Mouse (Mus musculus): ENCODE data around the gene Tas2r122. TPM values are rescaled to one million over a fixed set of nuclear protein-coding genes. Genes with fewer than 3 reads are reported as not detected.
"Not testable (repeated sequence)": the region's sequence is repeated elsewhere in the genome, so short reads cannot be mapped to it uniquely, and the experiment has no call there.

Tas2r122 gene
- not detected for polyA plus RNA-seq (2017; shearing (Covaris generic))

- ATAC-seq = no peak
Observed at GRCm38 (mm10) chr6:132711828-132712227, at the start of gene Tas2r122. Tas2r122 (minus strand) TSS chr6:132711928.

GRCm38 (mm10) chr6:132754430-132754829, 42.7 kb upstream of the Tas2r122 start, which contains the start of gene Tas2r124:
Tas2r124 (plus strand) TSS chr6:132754730.
- no peak for ATAC-seq

DNA sequence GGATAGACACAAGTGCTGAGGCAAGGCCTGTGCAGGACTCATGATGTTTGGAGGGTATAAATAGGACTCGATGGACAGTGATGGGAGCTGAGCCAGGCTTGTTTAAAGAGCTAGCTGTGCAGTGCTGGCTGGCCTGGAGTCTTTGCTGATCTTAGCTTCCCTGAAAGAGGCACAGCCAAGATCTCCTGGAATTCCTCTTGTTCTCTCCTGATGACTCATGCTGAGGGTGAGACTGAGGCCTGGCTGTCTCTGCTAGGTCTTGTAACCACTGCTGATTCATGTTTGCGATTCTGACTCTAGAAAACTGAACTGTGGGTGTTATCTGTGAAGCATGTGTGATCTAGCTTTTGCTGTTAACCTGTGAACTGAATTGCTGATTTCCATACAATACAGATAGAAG, 38.5 kb upstream of the Tas2r122 start:
- ATAC-seq = no peak

GRCm38 (mm10) chr6:132737935-132738334, 26.2 kb upstream of the Tas2r122 start, which contains the start of gene Tas2r115:
Tas2r115 (minus strand) TSS chr6:132738035.
- ATAC-seq = no peak

GRCm38 (mm10) chr6:132700907-132701306, 10.8 kb downstream of the Tas2r122 start, which contains the start of gene Tas2r121:
Tas2r121 (minus strand) TSS chr6:132701007.
- no peak for ATAC-seq

- not testable (repeated sequence) for ATAC-seq
Observed at GRCm38 (mm10) chr6:132691596-132691995, 20.1 kb downstream of the Tas2r122 start.

Other genes with a start within 250 kb of the Tas2r122 start
- not detected for gene Prh1, start 142.1 kb downstream of the Tas2r122 start, polyA plus RNA-seq (2017; shearing (Covaris generic))
- not detected for gene Prp2, start 116.0 kb downstream of the Tas2r122 start, polyA plus RNA-seq (2017; shearing (Covaris generic))
- gene A630073D07Rik, start 60.4 kb downstream of the Tas2r122 start, polyA plus RNA-seq (2017; shearing (Covaris generic)) = not detected
- gene Tas2r120, start 55.0 kb downstream of the Tas2r122 start, polyA plus RNA-seq (2017; shearing (Covaris generic)) = not detected
- not detected for gene Tas2r121, start 10.9 kb downstream of the Tas2r122 start, polyA plus RNA-seq (2017; shearing (Covaris generic))
- not detected for gene Tas2r115, start 26.1 kb upstream of the Tas2r122 start, polyA plus RNA-seq (2017; shearing (Covaris generic))
- gene Tas2r124, start 42.8 kb upstream of the Tas2r122 start, polyA plus RNA-seq (2017; shearing (Covaris generic)) = not detected
- not detected for gene Tas2r102, start 50.2 kb upstream of the Tas2r122 start, polyA plus RNA-seq (2017; shearing (Covaris generic))
- gene Tas2r136, start 66.2 kb upstream of the Tas2r122 start, polyA plus RNA-seq (2017; shearing (Covaris generic)) = not detected
- gene Tas2r117, start 90.9 kb upstream of the Tas2r122 start, polyA plus RNA-seq (2017; shearing (Covaris generic)) = not detected
- gene Tas2r123, start 135.2 kb upstream of the Tas2r122 start, polyA plus RNA-seq (2017; shearing (Covaris generic)) = not detected
- not detected for gene Tas2r116, start 143.5 kb upstream of the Tas2r122 start, polyA plus RNA-seq (2017; shearing (Covaris generic))
- not detected for gene Tas2r110, start 156.1 kb upstream of the Tas2r122 start, polyA plus RNA-seq (2017; shearing (Covaris generic))
- gene Tas2r113, start 181.1 kb upstream of the Tas2r122 start, polyA plus RNA-seq (2017; shearing (Covaris generic)) = not detected
- under 1 TPM in 1 of 2 experiments, not detected in 1; 0.58 TPM for gene Tas2r125, start 197.7 kb upstream of the Tas2r122 start, polyA plus RNA-seq (2017; shearing (Covaris generic))
- gene Tas2r129, start 239.2 kb upstream of the Tas2r122 start, polyA plus RNA-seq (2017; shearing (Covaris generic)) = not detected
- not detected for gene Tas2r131, start 246.0 kb upstream of the Tas2r122 start, polyA plus RNA-seq (2017; shearing (Covaris generic))